Mouse (Mus musculus) liver, embryonic 14.5 days (tissue): ENCODE results near the gene Depdc5. TPM values are rescaled to one million over a fixed set of nuclear protein-coding genes. Genes with fewer than 3 reads are reported as not detected.

Source experiments
- ATAC-seq: fragments of 200-750 bp; cut with Nextera tagmentation; 2 replicates; pipeline ENCODE4 v1.8.0; 2017; ENCODE audit warnings: moderate number of reproducible peaks, mild to moderate bottlenecking, moderate library complexity; ENCODE audit not compliant: insufficient read depth
- DNase-seq, 3 experiments: peaks; one replicate each; pipeline ENCODE4 v3.0.0-alpha.2; 2012 to 2013; ENCODE audit warnings: low read depth in 3 of 3, low spot score in 3 of 3
- H3K27ac ChIP-seq: fragments of 300-500 bp; sonication (generic); 2 replicates; pipeline ENCODE4 v1.5.1; 2014; ENCODE audit warnings: moderate library complexity, mild to moderate bottlenecking, control low read depth, inconsistent platforms
- H3K27me3 ChIP-seq: fragments of 300-500 bp; sonication (generic); 2 replicates; pipeline ENCODE4 v1.6.1; 2014; ENCODE audit warnings: mild to moderate bottlenecking, low read length, moderate library complexity; ENCODE audit not compliant: control insufficient read depth, insufficient read depth
- H3K36me3 ChIP-seq: fragments of 300-500 bp; sonication (generic); replicated peaks from 2 replicates; pipeline ENCODE4 v1.6.1; 2014; ENCODE audit warnings: low read depth; ENCODE audit not compliant: control insufficient read depth, insufficient read depth
- H3K4me1 ChIP-seq, 2 experiments: fragments of 200-500 bp in 1 of 2; fragments of 300-500 bp in 1 of 2; sonication (generic) in 1 of 2; replicated peaks; 2 replicates each; pipeline ENCODE4 v1.6.1; 2012 to 2014; ENCODE audit warnings: antibody characterized with exemption in 1 of 2, inconsistent platforms in 1 of 2, low read length in 1 of 2; ENCODE audit not compliant: control insufficient read depth in 2 of 2, insufficient read depth in 2 of 2
- H3K4me2 ChIP-seq: fragments of 300-500 bp; sonication (generic); 2 replicates; pipeline ENCODE4 v1.6.1; 2014; ENCODE audit warnings: low read depth, mild to moderate bottlenecking, control low read depth, moderate library complexity
- H3K4me3 ChIP-seq, 2 experiments: fragments of 200-500 bp in 1 of 2; fragments of 300-500 bp in 1 of 2; sonication (generic) in 1 of 2; 2 replicates each; pipeline ENCODE4 v1.5.1; 2012 to 2014; ENCODE audit warnings: low read depth in 2 of 2, low read length in 2 of 2, mild to moderate bottlenecking in 2 of 2, control low read depth in 1 of 2, inconsistent platforms in 1 of 2, moderate library complexity in 1 of 2; ENCODE audit not compliant: insufficient read depth in 1 of 2
- H3K9ac ChIP-seq: fragments of 300-500 bp; sonication (generic); replicated peaks from 2 replicates; pipeline ENCODE4 v1.6.1; 2014; ENCODE audit warnings: mild to moderate bottlenecking, control low read depth, moderate library complexity
- H3K9me3 ChIP-seq: fragments of 300-500 bp; sonication (generic); 2 replicates; pipeline ENCODE4 v1.6.1; 2016; ENCODE audit warnings: low read length, mixed read lengths; ENCODE audit not compliant: control insufficient read depth
- CTCF ChIP-seq: IDR thresholded peaks from 2 replicates; pipeline ENCODE4 v1.5.1; 2016; ENCODE audit warnings: antibody characterized with exemption, low read depth, control low read depth
- EP300 ChIP-seq: IDR thresholded peaks from 2 replicates; pipeline ENCODE4 v1.6.1; 2016; ENCODE audit warnings: antibody characterized with exemption, low read depth
- WGBS: fragments of 180-500 bp; shearing (Covaris S2); extraction: QIAGEN DNeasy Blood & Tissue Kit; methylation state at CpG from one replicate; pipeline ENCODE4 v1.1.7; 2014; ENCODE audit not compliant: insufficient replicate concordance; 5-methylcytosine and 5-hydroxymethylcytosine counted together
- polyA plus RNA-seq, 2 experiments: library from polyadenylated mRNA; depleted of rRNA in 1 of 2; stranded (reverse) in 1 of 2; unstranded in 1 of 2; fragments of >200 nt; fragmentation: Nextera tagmentation in 1 of 2; extraction: Ambion mirVana in 1 of 2; gene quantifications; 2 replicates each; pipeline versions ENCODE4 v1.2.1 to v1.2.3; 2012 to 2014

Gene Depdc5
- polyA plus RNA-seq, 2 experiments, result 7.3 to 7.5 TPM

GRCm38 (mm10) chr5:32861082-32861481, 2.4 kb upstream of the Depdc5 start:
- Histone ChIP-seq H3K4me1 (peaks cover 14 to 21% of the 10 kb centered on the region in 2 experiments), H3K9me3 (no peaks in the 10 kb centered on the region), H3K4me2 (no peak overlapping the region), H3K27ac (no peak overlapping the region), H3K4me3 (no peak overlapping the region), H3K27me3 (no peaks in the 10 kb centered on the region), H3K9ac (no peak overlapping the region), H3K36me3 (no peaks in the 10 kb centered on the region)
- DNase-seq (no peak), ATAC-seq (no peak)
- TF ChIP-seq EP300, result no peak
- TF ChIP-seq CTCF, result no peak
- WGBS, result 86% methylated on average over 1 of the region's 1 CpGs

GRCm38 (mm10) chr5:32862469-32863132, 900 bp upstream of the Depdc5 start:
- H3K4me1 ChIP-seq, result peaks cover 14 to 20% of the 10 kb centered on the region in 2 experiments
- H3K27ac ChIP-seq, result peak overlapping the region; percentile 78
- no peaks in the 10 kb centered on the region for H3K9me3 ChIP-seq
- peak overlapping the region; percentile 83 for H3K4me2 ChIP-seq
- ATAC-seq (no peak), DNase-seq (no peak)
- no peak for TF ChIP-seq EP300
- no peak for TF ChIP-seq CTCF
- 55% methylated on average over 6 of the region's 6 CpGs for WGBS
- 0 out of 2 replicates have a peak overlapping the region, but pooled peaks have one; percentile 18 for H3K9ac ChIP-seq
- H3K36me3 ChIP-seq, result no peaks in the 10 kb centered on the region
- peak overlapping the region in 1 of 2 experiments; percentile 74; a peak in 2 of 4 replicates for H3K4me3 ChIP-seq
- H3K27me3 ChIP-seq, result no peaks in the 10 kb centered on the region

GRCm38 (mm10) chr5:32869389-32870024, 6.0 kb downstream of the Depdc5 start:
- Histone ChIP-seq H3K27ac (no peak overlapping the region), H3K4me2 (no peak overlapping the region), H3K9ac (no peak overlapping the region), H3K4me3 (no peak overlapping the region), H3K4me1 (peaks cover 1 to 3% of the 10 kb centered on the region in 2 experiments), H3K27me3 (no peaks in the 10 kb centered on the region), H3K9me3 (no peaks in the 10 kb centered on the region), H3K36me3 (peaks cover 8% of the 10 kb centered on the region)
- 84% methylated on average over 5 of the region's 5 CpGs for WGBS
- TF ChIP-seq CTCF, result no peak
- no peak for TF ChIP-seq EP300
- DNase-seq, result no peak
- ATAC-seq, result no peak

GRCm38 (mm10) chr5:32872346-32872745, 8.8 kb downstream of the Depdc5 start:
- no peak for TF ChIP-seq EP300
- no peak for TF ChIP-seq CTCF
- peaks cover 13% of the 10 kb centered on the region for H3K36me3 ChIP-seq
- no peaks in the 10 kb centered on the region for H3K4me1 ChIP-seq
- no peaks in the 10 kb centered on the region for H3K9me3 ChIP-seq
- no peak overlapping the region for H3K4me3 ChIP-seq
- no peak for ATAC-seq
- H3K4me2 ChIP-seq, result no peak overlapping the region
- no peak overlapping the region for H3K27ac ChIP-seq
- H3K27me3 ChIP-seq, result no peaks in the 10 kb centered on the region
- no peak overlapping the region for H3K9ac ChIP-seq
- no peak for DNase-seq
- 86% methylated on average over 5 of the region's 5 CpGs for WGBS

- H3K4me3 ChIP-seq, result no peak overlapping the region
- H3K4me1 ChIP-seq, result no peaks in the 10 kb centered on the region
- 54% methylated on average over 3 of the region's 3 CpGs for WGBS
- TF ChIP-seq EP300 (no peak), CTCF (no peak)
- no peaks in the 10 kb centered on the region for H3K9me3 ChIP-seq
- H3K36me3 ChIP-seq, result peaks cover 10% of the 10 kb centered on the region
- DNase-seq (no peak), ATAC-seq (no peak)
- H3K27ac ChIP-seq, result no peak overlapping the region
- no peak overlapping the region for H3K9ac ChIP-seq
- no peaks in the 10 kb centered on the region for H3K27me3 ChIP-seq
- H3K4me2 ChIP-seq, result no peak overlapping the region
Observed at GRCm38 (mm10) chr5:32886739-32887138, 23.2 kb downstream of the Depdc5 start.
